Mouse (Mus musculus): Measurements from ENCODE around the gene Cyp2j6. TPM values are rescaled to one million over a fixed set of nuclear protein-coding genes. Genes with fewer than 3 reads are reported as not detected.

Gene Cyp2j6
- polyA plus RNA-seq (2017; shearing (Covaris generic)) = not detected

DNA sequence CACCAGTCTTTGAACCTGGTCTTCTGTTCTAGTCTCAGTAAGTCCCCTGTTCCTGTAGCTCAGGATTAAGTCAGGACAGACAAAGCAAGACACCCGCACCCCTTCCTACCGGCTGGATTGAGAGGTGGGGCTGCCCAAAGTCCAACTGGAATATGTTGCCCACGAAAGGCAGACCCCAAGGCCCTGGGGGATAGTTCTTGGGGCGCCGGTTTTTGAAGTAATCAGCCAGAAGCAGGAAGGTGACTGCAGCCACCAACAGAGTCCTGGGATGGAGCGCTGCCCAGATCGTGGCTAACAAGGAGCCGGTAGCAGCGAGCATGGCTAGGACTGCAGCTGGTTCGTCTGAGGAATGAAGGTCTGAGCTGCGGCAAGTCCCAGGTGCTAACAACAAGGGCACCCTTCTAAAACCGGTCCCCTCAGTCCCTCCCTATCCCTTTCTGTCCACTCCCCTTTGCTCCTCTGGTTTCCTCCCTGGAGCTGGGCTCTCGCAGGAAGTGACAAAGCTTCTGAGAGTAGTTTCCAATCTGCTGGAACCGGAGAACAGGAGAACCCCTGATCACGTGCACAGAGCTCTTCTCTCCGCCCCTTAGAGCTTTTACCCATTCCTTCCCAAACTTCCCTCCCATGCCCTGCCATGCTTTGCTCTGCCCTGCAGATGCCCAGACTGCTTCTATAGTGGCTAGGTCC lies at the start of gene Cyp2j6:
Gene Cyp2j6 (minus strand): TSS at position 529 of the 687 bp plus-strand sequence.

GRCm38 (mm10) chr4:96590911-96591790 lies 37.7 kb upstream of the Cyp2j6 start, which contains the start of gene Cyp2j9:
Gene Cyp2j9 (minus strand): TSS chr4:96591578.

DNA sequence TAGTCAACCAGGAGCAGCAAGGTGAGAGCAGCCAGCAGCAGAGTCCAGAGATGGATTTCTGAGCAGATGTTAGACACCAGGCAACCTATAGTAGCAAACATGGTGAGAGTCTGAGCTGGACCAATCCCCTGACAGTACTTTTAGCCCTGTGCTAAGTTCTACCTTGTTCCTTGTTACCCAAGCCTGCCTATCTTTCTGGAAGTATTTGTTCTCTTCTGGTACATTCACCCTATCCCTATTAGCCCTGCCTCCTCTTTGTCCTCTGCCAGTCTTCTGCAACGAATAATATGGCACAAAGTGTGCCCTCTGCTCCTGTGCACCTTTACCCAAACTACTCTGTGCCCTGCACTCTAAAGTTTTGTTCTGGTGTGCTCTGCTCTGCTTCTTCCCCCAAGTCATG lies 46.2 kb downstream of the Cyp2j6 start, which contains the start of gene Cyp2j8:
Gene Cyp2j8 (minus strand): TSS at position 101 of the 400 bp plus-strand sequence.

Other genes starting within 250 kb of the Cyp2j6 start
- gene Cyp2j11, start 205.0 kb downstream of the Cyp2j6 start, polyA plus RNA-seq (2017; shearing (Covaris generic)) = not detected
- not detected for gene Cyp2j8, start 46.3 kb downstream of the Cyp2j6 start, polyA plus RNA-seq (2017; shearing (Covaris generic))
- not detected for gene Cyp2j9, start 37.9 kb upstream of the Cyp2j6 start, polyA plus RNA-seq (2017; shearing (Covaris generic))
- gene Cyp2j5, start 110.5 kb upstream of the Cyp2j6 start, polyA plus RNA-seq (2017; shearing (Covaris generic)) = not detected
- gene Gm12695, start 231.5 kb upstream of the Cyp2j6 start, polyA plus RNA-seq (2017; shearing (Covaris generic)) = not detected

Data from CD4-positive, CD25-positive, alpha-beta regulatory T cell, adult 9 weeks (primary cell).